Mouse (Mus musculus) limb, embryonic 12.5 days (tissue): ENCODE measurements around the gene Tpo. TPM values are rescaled to one million over a fixed set of nuclear protein-coding genes. Genes with fewer than 3 reads are reported as not detected.

Source experiments
- ATAC-seq: fragments of 200-750 bp; cut with Nextera tagmentation; 2 replicates; pipeline ENCODE4 v1.8.0; 2017; ENCODE audit warnings: low read depth, moderate TSS enrichment; ENCODE audit not compliant: insufficient number of reproducible peaks, insufficient read depth, low FRiP score, low TSS enrichment
- H3K27ac ChIP-seq: fragments of 300-500 bp; sonication (generic); 2 replicates; pipeline ENCODE4 v1.5.1; 2016; ENCODE audit warnings: mild to moderate bottlenecking, moderate library complexity
- H3K27me3 ChIP-seq: fragments of 300-500 bp; sonication (generic); 2 replicates; pipeline ENCODE4 v1.6.1; 2016; ENCODE audit warnings: mild to moderate bottlenecking, moderate library complexity
- H3K36me3 ChIP-seq: fragments of 300-500 bp; sonication (generic); 2 replicates; pipeline ENCODE4 v1.6.1; 2016; ENCODE audit warnings: mild to moderate bottlenecking, moderate library complexity
- H3K4me1 ChIP-seq: fragments of 300-500 bp; sonication (generic); replicated peaks from 2 replicates; pipeline ENCODE4 v1.6.1; 2016
- H3K4me2 ChIP-seq: fragments of 300-500 bp; sonication (generic); 2 replicates; pipeline ENCODE4 v1.6.1; 2016; ENCODE audit warnings: mild to moderate bottlenecking, moderate library complexity
- H3K4me3 ChIP-seq: fragments of 300-500 bp; sonication (generic); replicated peaks from 2 replicates; pipeline ENCODE4 v1.5.1; 2016; ENCODE audit warnings: mild to moderate bottlenecking
- H3K9ac ChIP-seq: fragments of 300-500 bp; sonication (generic); replicated peaks from 2 replicates; pipeline ENCODE4 v1.6.1; 2016; ENCODE audit warnings: mild to moderate bottlenecking, moderate library complexity
- H3K9me3 ChIP-seq: fragments of 300-500 bp; sonication (generic); 2 replicates; pipeline ENCODE4 v1.6.1; 2016; ENCODE audit warnings: mild to moderate bottlenecking, moderate library complexity
- WGBS: fragments of 180-500 bp; shearing (Covaris S2); methylation state at CpG from one replicate; pipeline ENCODE4 v1.1.7; 2016; 5-methylcytosine and 5-hydroxymethylcytosine counted together
- polyA plus RNA-seq: library from polyadenylated mRNA; unstranded; fragments of >200 nt; fragmentation: Nextera tagmentation; extraction: Ambion mirVana; gene quantifications from 2 replicates; pipeline ENCODE4 v1.2.1, GENCODE M21; 2016

Tpo gene
- polyA plus RNA-seq, 1 experiment from 2014 or later, result not detected

- peaks cover 58% of the 10 kb centered on the region for H3K36me3 ChIP-seq
- H3K4me2 ChIP-seq, result no peak overlapping the region
- no peak overlapping the region for H3K4me3 ChIP-seq
- H3K4me1 ChIP-seq, result no peaks in the 10 kb centered on the region
- no peaks in the 10 kb centered on the region for H3K9me3 ChIP-seq
- H3K27me3 ChIP-seq, result no peaks in the 10 kb centered on the region
- no peak for ATAC-seq
- H3K27ac ChIP-seq, result no peak overlapping the region
- H3K9ac ChIP-seq, result no peak overlapping the region
Observed at GRCm38 (mm10) chr12:30020447-30020846, 112.0 kb downstream of the Tpo start.

- H3K9me3 ChIP-seq, result no peaks in the 10 kb centered on the region
Observed at GRCm38 (mm10) chr12:30017131-30017530, 115.3 kb downstream of the Tpo start.

GRCm38 (mm10) chr12:30015501-30015900 lies 116.9 kb downstream of the Tpo start:
- no peaks in the 10 kb centered on the region for H3K4me1 ChIP-seq
- WGBS, result 94% methylated on average over 9 of the region's 9 CpGs
- H3K27me3 ChIP-seq, result no peaks in the 10 kb centered on the region
- H3K36me3 ChIP-seq, result peaks cover 95% of the 10 kb centered on the region
- H3K4me3 ChIP-seq, result no peak overlapping the region
- no peaks in the 10 kb centered on the region for H3K9me3 ChIP-seq
- no peak overlapping the region for H3K27ac ChIP-seq
- no peak for ATAC-seq
- H3K9ac ChIP-seq, result no peak overlapping the region
- H3K4me2 ChIP-seq, result no peak overlapping the region

More at GRCm38 (mm10) chr12:30017131-30017530, 115.3 kb downstream of the Tpo start:
- Histone ChIP-seq H3K27ac (no peak overlapping the region), H3K27me3 (no peaks in the 10 kb centered on the region), H3K36me3 (peaks cover 84% of the 10 kb centered on the region), H3K4me1 (no peaks in the 10 kb centered on the region), H3K4me3 (no peak overlapping the region), H3K9ac (no peak overlapping the region), H3K4me2 (no peak overlapping the region)
- 96% methylated on average over 3 of the region's 3 CpGs for WGBS
- no peak for ATAC-seq

- Histone ChIP-seq H3K4me1 (no peaks in the 10 kb centered on the region), H3K36me3 (peaks cover 93% of the 10 kb centered on the region), H3K27me3 (no peaks in the 10 kb centered on the region), H3K9me3 (no peaks in the 10 kb centered on the region), H3K4me2 (no peak overlapping the region), H3K9ac (no peak overlapping the region), H3K27ac (no peak overlapping the region), H3K4me3 (no peak overlapping the region)
- 92% methylated on average over 5 of the region's 5 CpGs for WGBS
- ATAC-seq, result no peak
Observed at GRCm38 (mm10) chr12:30008741-30009140, 123.7 kb downstream of the Tpo start.

GRCm38 (mm10) chr12:30006586-30006985 lies 125.8 kb downstream of the Tpo start:
- Histone ChIP-seq H3K27ac (no peak overlapping the region), H3K4me1 (no peaks in the 10 kb centered on the region), H3K9me3 (no peaks in the 10 kb centered on the region), H3K9ac (no peak overlapping the region), H3K4me2 (no peak overlapping the region), H3K36me3 (peaks cover 93% of the 10 kb centered on the region), H3K4me3 (no peak overlapping the region), H3K27me3 (no peaks in the 10 kb centered on the region)
- no peak for ATAC-seq
- WGBS, result 90% methylated on average over 9 of the region's 9 CpGs

Other genes with a start within 250 kb of the Tpo start
- 147 and 160 TPM in 2 replicates for gene Pxdn, start 195.0 kb downstream of the Tpo start, polyA plus RNA-seq
- 1.5 and 1.8 TPM in 2 replicates for gene Sntg2, start 240.8 kb upstream of the Tpo start, polyA plus RNA-seq